Mouse (Mus musculus) c-Kit-positive CD71-positive TER-119-negative erythroid progenitor cells, embryonic 14.5 days (primary cell): ENCODE measurements around the gene Hes2.

Experiments used
- DNase-seq: peaks from one replicate; pipeline ENCODE4 v3.0.0-alpha.2; 2013; ENCODE audit warnings: low read depth

The Hes2 gene

DNA sequence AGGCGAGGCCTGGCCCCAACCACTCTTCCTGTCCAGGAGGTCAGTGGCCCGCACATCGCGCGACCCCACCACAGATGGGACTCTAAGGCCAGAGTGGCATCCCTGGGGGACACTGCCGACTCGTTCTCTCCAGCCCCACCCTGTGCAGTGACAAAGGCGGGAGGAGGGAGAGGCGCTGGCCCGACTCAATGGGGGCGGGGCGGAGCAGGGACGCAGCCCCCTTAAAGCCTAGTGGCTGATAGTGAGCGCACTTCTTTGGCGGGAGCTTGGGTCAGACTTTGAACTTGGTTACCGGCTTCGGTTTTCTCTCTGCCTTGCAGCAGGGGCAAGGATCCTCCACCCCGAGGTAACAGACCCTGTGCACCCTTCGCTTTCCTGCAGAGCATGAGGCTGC, 615 bp downstream of the Hes2 start:
- DNase-seq, result no peak

- DNase-seq, result no peak
These were observed 2.1 kb downstream of the Hes2 start for GRCm38 (mm10) chr4:152160748-152161147.

DNA sequence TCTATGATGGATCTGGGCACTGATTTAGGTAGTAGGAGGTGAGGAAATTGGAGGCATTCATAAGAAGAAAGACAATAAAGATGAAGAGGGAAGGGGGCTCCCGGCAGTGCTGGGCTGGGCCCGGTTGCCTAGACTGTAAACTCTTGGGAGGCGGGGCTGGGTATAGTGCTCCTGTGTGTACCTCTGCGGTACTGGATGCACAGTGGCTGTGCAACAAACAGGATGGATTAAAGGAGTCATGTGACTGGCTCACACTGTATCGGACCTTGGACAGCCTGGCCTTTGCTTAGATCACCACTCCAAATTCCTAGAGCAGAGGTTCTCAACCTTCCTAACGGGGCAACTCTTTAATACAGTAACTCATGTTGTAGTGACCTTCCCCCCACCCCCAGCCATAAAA, 2.9 kb downstream of the Hes2 start:
- DNase-seq, result no peak

- DNase-seq, result no peak
These were observed 4.1 kb downstream of the Hes2 start for GRCm38 (mm10) chr4:152162748-152163147.

- no peak for DNase-seq
These were observed 6.6 kb downstream of the Hes2 start for GRCm38 (mm10) chr4:152165036-152165931.

DNA sequence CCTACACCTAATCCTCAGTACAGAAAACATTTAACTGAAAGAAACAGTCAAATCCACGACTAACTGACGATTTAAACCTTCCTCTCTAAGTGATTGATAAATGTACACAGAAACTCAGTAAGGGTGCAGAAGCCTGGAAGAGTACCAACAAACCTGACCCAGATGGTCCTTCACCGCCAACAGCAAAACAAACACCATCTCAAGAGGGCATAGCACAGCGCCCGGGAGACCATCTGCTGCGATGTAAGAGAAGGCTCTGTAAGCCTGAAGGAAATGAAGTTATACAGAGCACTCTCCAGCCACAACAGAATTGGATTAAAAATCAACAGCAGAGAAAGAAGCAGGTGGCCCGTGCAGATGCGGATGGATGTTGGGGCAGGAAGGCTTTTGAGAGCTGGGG, 9.4 kb downstream of the Hes2 start:
- no peak for DNase-seq

DNA sequence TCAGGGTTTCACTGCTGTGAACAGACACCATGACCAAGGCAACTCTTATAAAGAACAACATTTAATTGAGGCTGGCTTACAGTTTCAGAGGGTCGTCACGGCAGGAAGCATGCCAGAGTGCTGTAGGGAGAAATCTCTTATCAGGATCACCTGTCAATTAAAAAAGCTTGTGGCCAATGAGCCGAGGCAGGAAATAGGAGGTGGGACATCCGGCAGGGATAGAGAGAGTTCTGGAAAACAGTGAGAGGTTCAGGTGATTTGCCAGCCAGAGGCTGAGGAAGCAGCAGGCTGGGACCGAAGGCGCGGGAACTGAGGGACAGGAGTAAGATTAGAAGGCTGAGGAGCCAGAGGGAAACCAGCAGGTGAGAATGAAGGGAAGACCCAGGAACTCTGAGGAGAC, 10.4 kb downstream of the Hes2 start:
- DNase-seq, result no peak

GRCm38 (mm10) chr4:152170286-152170685, 11.6 kb downstream of the Hes2 start:
- no peak for DNase-seq

- no peak for DNase-seq
These were observed 12.9 kb downstream of the Hes2 start for GRCm38 (mm10) chr4:152171543-152171942.

GRCm38 (mm10) chr4:152173041-152173440, 14.4 kb downstream of the Hes2 start:
- peak; percentile 67 for DNase-seq

- no peak for DNase-seq
These were observed 15.3 kb downstream of the Hes2 start for GRCm38 (mm10) chr4:152173956-152174355.

- DNase-seq, result no peak
These were observed 18.0 kb downstream of the Hes2 start for GRCm38 (mm10) chr4:152176638-152177037.

DNA sequence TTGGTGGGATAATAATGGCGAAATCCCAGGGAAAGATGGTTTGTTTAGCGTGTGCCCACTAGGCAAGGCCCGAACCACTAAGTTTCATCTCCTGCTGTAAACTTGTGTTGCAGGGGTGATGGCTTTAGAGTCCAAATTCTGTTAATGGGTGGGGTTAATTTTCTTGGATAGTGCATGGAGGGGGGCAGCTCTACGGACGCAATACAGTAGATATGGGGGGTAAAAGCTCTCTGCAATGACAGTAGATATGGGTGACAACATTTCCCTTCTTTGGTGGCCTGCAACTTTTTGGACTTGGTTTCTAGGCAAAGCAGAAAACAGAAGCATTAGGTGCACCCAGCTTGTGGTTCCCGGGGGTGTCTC, 18.5 kb downstream of the Hes2 start:
- DNase-seq, result no peak

DNA sequence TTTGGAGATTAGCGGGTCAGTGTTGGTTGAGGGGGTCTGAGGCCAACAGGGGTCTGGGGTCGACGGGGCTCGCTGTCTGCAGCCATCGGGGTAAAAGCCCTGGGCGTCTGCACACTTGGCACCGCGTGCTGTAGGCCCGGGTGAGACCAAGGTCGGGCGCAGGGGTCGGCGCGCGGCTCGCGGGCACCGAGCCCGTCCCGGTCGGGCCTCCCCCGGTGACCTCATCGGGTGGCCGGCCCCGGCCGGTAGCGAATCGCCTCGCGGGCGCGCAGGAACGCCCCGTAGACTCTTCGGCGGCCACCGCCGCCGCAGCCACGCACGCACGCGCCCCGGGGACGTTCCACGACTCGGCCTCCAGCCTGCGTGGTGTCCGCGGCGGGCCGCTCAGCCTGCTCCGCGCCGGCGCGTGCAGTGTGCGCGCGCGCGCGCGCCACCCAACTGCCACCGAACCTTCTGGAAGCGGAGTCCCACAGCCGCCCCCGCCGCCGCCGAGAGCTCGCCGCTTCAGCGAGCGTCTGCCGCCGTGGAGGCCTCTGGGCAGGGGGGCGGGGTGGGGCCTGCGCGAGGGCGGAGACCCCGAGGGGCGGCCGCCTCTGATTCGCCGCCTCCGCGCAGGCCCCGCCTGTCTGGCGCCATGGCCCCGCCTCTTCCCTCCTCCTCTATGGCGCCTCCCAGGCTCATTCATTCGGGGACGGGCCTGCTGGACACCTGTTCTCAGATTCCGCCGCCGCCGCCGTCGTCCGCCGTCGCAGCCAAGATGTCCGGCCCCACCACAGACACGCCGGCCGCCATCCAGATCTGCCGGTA, 19.1 kb downstream of the Hes2 start, which contains the start of gene Acot7:
Acot7 (plus strand) TSS at position 598 of the 807 bp plus-strand sequence.
- DNase-seq, result peak; percentile 81

DNA sequence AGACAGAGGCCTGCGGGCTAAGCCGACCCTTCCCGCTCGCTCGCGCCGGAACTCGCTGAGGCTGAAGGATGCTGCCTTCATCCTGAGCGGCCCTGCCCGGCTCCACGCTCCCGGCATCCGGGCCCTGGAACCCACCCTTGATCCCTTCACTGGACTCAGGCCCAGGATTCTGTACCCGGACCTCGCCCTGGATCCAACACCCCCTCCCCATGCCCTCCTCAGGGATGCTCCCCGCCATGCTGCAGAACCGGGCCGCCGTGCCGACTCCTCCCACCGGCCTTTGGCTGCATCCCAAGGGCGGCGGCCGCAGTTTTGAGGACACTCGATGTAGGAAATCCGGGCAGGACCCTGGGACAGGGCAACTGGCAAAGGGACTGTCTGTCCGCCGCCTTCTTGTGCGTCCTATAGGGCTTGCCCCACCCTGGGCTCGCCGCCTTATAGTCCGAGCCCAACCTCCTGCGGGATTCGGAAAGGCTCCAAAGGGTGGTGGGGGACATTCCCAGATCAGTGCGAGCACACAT, 19.7 kb downstream of the Hes2 start:
- DNase-seq, result no peak

DNA sequence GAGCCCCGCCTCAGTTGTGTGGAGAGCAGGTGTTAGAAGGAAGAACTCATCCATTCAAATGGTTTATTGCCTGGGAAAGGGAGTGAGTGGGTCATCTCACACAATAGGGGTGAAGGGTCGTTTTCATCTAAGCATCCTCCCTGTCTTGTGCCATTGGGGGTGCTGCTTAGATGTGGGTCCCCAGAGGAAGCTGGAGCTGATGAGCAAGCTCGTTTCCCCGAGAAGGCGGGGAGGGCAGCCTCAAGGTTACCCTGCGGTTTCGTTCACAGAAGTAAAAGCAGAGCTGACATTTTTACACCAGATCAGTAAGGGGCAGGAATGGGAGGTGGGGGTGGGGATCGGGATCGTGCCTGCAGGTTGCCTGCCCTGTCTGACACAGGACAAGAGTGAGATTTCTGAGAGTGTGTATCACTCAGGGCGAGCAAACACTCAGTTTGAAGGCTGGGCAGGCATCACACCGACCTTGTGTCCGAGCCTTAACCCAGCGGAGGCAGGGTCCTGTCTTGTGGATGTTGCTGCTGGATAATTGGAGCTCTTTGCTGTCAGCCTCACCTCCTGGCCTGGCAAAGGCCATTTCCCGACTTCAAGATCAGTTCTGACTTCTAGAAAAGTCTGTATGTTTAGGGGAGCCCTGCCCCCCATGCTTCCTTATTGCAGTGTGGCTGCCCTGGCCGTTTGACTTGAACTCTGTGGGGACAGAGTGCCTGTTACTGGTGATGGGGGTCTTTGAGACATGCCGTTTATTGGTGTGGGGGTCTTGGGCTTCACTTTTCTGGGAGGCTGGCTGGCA, 20.4 kb downstream of the Hes2 start:
- DNase-seq, result no peak

- no peak for DNase-seq
These were observed 21.4 kb downstream of the Hes2 start for GRCm38 (mm10) chr4:152179946-152180660.

GRCm38 (mm10) chr4:152182205-152182604, 23.5 kb downstream of the Hes2 start:
- no peak for DNase-seq

- DNase-seq, result no peak
These were observed 25.8 kb downstream of the Hes2 start for GRCm38 (mm10) chr4:152184353-152185035.

GRCm38 (mm10) chr4:152185137-152185509, 26.5 kb downstream of the Hes2 start:
- DNase-seq, result peak; percentile 58
